ENCODE assay signal across 14 mouse cellular contexts in genomic region chr13:96680163-96681087, GRCm38 (mm10). TPM values are rescaled to one million over a fixed set of nuclear protein-coding genes. Genes with fewer than 3 reads are reported as not detected.
DNase-seq lines count a peak whose midpoint lies in the region; ATAC-seq lines count a peak whose summit lies in the region.
"Had no signal": no experiment of that assay in that cellular context is flagged by ENCODE, and none has a peak within 500 bp of the region (broad histone marks: within the 10 kb centered on the region; RNA-seq: fewer than 3 reads in every experiment).

No protein-coding gene starts in this region.

- intact Hi-C loops in left cerebral cortex, postnatal 14 days (cut with DNase I), result no loop called here

- ATAC-seq in megakaryocyte, adult 5-6 weeks (ENCODE audit: poor library complexity, severe bottlenecking), result no peak
- ATAC-seq: forebrain, embryonic 15.5 days; intestine, embryonic 16.5 days had no signal

- peak; percentile 63 to 82 for DNase-seq in frontal cortex, adult 2 months (ENCODE audit: extremely low spot score in 1 of 2, low spot score in 1 of 2)
- DNase-seq in frontal cortex, postnatal 25 days (ENCODE audit: low spot score in 2 of 2), result no peak
- peak; percentile 65 to 69 for DNase-seq in right cerebral cortex, adult 2 months (ENCODE audit: low spot score in 2 of 2)
- no peak for DNase-seq in right cerebral cortex, postnatal 14 days
- peak; percentile 44 to 62 for DNase-seq in left cerebral cortex, postnatal 14 days (ENCODE audit: low spot score in 2 of 2)
- DNase-seq in urinary bladder, postnatal 14 days (ENCODE audit: low spot score), result no peak
- DNase-seq in ovary, postnatal 36 days (ENCODE audit: low spot score), result no peak
- DNase-seq: adrenal gland, postnatal 25 days; cerebellum, postnatal 36 days; gastrocnemius, postnatal 36 days; kidney, postnatal 25 days had no signal

RNA-seq across cellular contexts. Expression of gene Hmgcr, which starts 9.7 kb away (rescaled TPM):
- 50.1 and 63.5 TPM in 2 replicates for polyA plus RNA-seq in frontal cortex, adult 2 months (2012; rRNA removed)
- total RNA-seq in left cerebral cortex, postnatal 14 days (2021), result 100 to 1,000 TPM; 218 to 228 TPM
- 27.8 and 31.8 TPM in 2 replicates for total RNA-seq in megakaryocyte, adult 5-6 weeks (2015)
- 34.6 and 36.5 TPM in 2 replicates for total RNA-seq in megakaryocyte, adult 5-6 weeks (2017)

Comparison
In these comparisons a context has a peak if more than half of its experiments do, and no peak if none do; other contexts are left out.
1. DNase-seq: peak in frontal cortex, adult 2 months (2 of 2), right cerebral cortex, adult 2 months (2 of 2) and left cerebral cortex, postnatal 14 days (2 of 2); none in frontal cortex, postnatal 25 days (0 of 2), right cerebral cortex, postnatal 14 days (single experiment), urinary bladder, postnatal 14 days (single experiment) and ovary, postnatal 36 days (single experiment).
2. RNA of gene Hmgcr, which starts 9.7 kb away (total RNA-seq): 218 to 228 TPM in left cerebral cortex, postnatal 14 days; 27.8 to 36.5 TPM in megakaryocyte, adult 5-6 weeks; every median in the first group is over 4 times any median in the second.